Mouse (Mus musculus) cerebellum, adult 2 months (tissue): Measurements from ENCODE around the gene Dnajb4.

Experiments
- CTCF ChIP-seq: fragments of 200-500 bp; IDR thresholded peaks from 2 replicates; pipeline ENCODE4 v1.5.1; 2011; ENCODE audit warnings: low read depth, mild to moderate bottlenecking, control low read depth, low read length, moderate library complexity, borderline replicate concordance; ENCODE audit not compliant: insufficient read depth
- POLR2A ChIP-seq: fragments of 200-500 bp; IDR thresholded peaks from 2 replicates; pipeline ENCODE4 v1.6.1; 2011; ENCODE audit warnings: low read length, control low read depth, borderline replicate concordance; ENCODE audit not compliant: insufficient read depth

- no peak for TF ChIP-seq POLR2A
- no peak for TF ChIP-seq CTCF
These were observed 25.1 kb upstream of the Dnajb4 start for GRCm38 (mm10) chr3:152235238-152235637.
